Mouse (Mus musculus) bone marrow, adult 2 months (tissue): ENCODE data around the gene Usp38.

Experiments
- CTCF ChIP-seq: fragments of 200-500 bp; IDR thresholded peaks from 2 replicates; pipeline ENCODE4 v1.5.1; 2011; ENCODE audit warnings: low read length, control low read depth; ENCODE audit not compliant: control insufficient read depth, insufficient read depth
- POLR2A ChIP-seq: fragments of 200-500 bp; IDR thresholded peaks from 2 replicates; pipeline ENCODE4 v1.6.1; 2011; ENCODE audit warnings: low read depth, mild to moderate bottlenecking, control low read depth, low read length, borderline replicate concordance; ENCODE audit not compliant: control insufficient read depth

- TF ChIP-seq CTCF (no peak), POLR2A (peak; percentile 85)
These were observed at the start of gene Usp38 for GRCm38 (mm10) chr8:81014789-81015699.
